Mouse (Mus musculus): Measurements from ENCODE around the gene Trim17. TPM values are rescaled to one million over a fixed set of nuclear protein-coding genes. Genes with fewer than 3 reads are reported as not detected.

The Trim17 gene
- polyA plus RNA-seq (2016; fragmentation: Nextera tagmentation; extraction: Ambion mirVana): 0.25 and 0.26 TPM in 2 replicates

- H3K9me3 ChIP-seq (replicated peaks): no peaks in the 10 kb centered on the region
- peaks cover 46% of the 10 kb centered on the region for H3K27me3 ChIP-seq (ENCODE audit: low read depth, poor library complexity, severe bottlenecking)
- H3K4me3 ChIP-seq: peak within 1 kb of the TSS; percentile 73
- H3K36me3 ChIP-seq: peaks cover 12% of the 10 kb centered on the region
- DNase-seq (ENCODE audit: low spot score): peak; percentile 82
- under 1% methylated on average over 49 of the region's 49 CpGs for WGBS
- H3K27ac ChIP-seq (replicated peaks): peak within 1 kb of the TSS; percentile 93
- H3K4me1 ChIP-seq: peaks cover 58% of the 10 kb centered on the region
Measured at GRCm38 (mm10) chr11:58954420-58955142, at the start of gene Trim17, which contains the start of gene Hist3h2a. Gene Trim17, plus strand, starts transcription at chr11:58954685. Gene Hist3h2a, plus strand, starts transcription at chr11:58954685.

- 41% methylated on average over 6 of the region's 6 CpGs for WGBS
- Histone ChIP-seq H3K27me3 (ENCODE audit: low read depth, poor library complexity, severe bottlenecking) (no peaks in the 10 kb centered on the region), H3K36me3 (peaks cover 22% of the 10 kb centered on the region), H3K4me3 (peak overlapping the region; percentile 84; the same call in 1 of the 2 replicates), H3K4me1 (peaks cover 17% of the 10 kb centered on the region), H3K9me3 (replicated peaks) (no peaks in the 10 kb centered on the region), H3K27ac (replicated peaks) (no peak overlapping the region; the same call in 1 of the 2 replicates)
- peak; percentile 28 for DNase-seq (ENCODE audit: low spot score)
Measured at GRCm38 (mm10) chr11:58904838-58905237, 49.6 kb upstream of the Trim17 start.

GRCm38 (mm10) chr11:58913776-58914175, 40.7 kb upstream of the Trim17 start:
- H3K36me3 ChIP-seq: no peaks in the 10 kb centered on the region
- 0 out of 2 replicates have a peak, but pooled peaks cover 3% of the 10 kb centered on the region for H3K27me3 ChIP-seq (ENCODE audit: low read depth, poor library complexity, severe bottlenecking)
- H3K27ac ChIP-seq (replicated peaks): peak overlapping the region; percentile 76
- DNase-seq (ENCODE audit: low spot score): no peak
- no peak overlapping the region for H3K4me3 ChIP-seq
- H3K4me1 ChIP-seq: peaks cover 6% of the 10 kb centered on the region
- H3K9me3 ChIP-seq (replicated peaks): no peaks in the 10 kb centered on the region
- WGBS: 76% methylated on average over 1 of the region's 1 CpGs

GRCm38 (mm10) chr11:58914461-58915028, 39.9 kb upstream of the Trim17 start:
- no peaks in the 10 kb centered on the region for H3K9me3 ChIP-seq (replicated peaks)
- H3K27ac ChIP-seq (replicated peaks): peak overlapping the region; percentile 76
- peaks cover 6% of the 10 kb centered on the region for H3K4me1 ChIP-seq
- H3K36me3 ChIP-seq: no peaks in the 10 kb centered on the region
- 0 out of 2 replicates have a peak, but pooled peaks cover 6% of the 10 kb centered on the region for H3K27me3 ChIP-seq (ENCODE audit: low read depth, poor library complexity, severe bottlenecking)
- 23% methylated on average over 17 of the region's 17 CpGs for WGBS
- DNase-seq (ENCODE audit: low spot score): peak; percentile 39
- peak overlapping the region; percentile 46 for H3K4me3 ChIP-seq

GRCm38 (mm10) chr11:58916879-58917744, 37.4 kb upstream of the Trim17 start:
- no peak overlapping the region for H3K4me3 ChIP-seq
- H3K36me3 ChIP-seq: no peaks in the 10 kb centered on the region
- peak; percentile 40 for DNase-seq (ENCODE audit: low spot score)
- 0 out of 2 replicates have a peak, but pooled peaks cover 6% of the 10 kb centered on the region for H3K27me3 ChIP-seq (ENCODE audit: low read depth, poor library complexity, severe bottlenecking)
- WGBS: 58% methylated on average over 14 of the region's 14 CpGs
- no peaks in the 10 kb centered on the region for H3K9me3 ChIP-seq (replicated peaks)
- no peak overlapping the region for H3K27ac ChIP-seq (replicated peaks)
- H3K4me1 ChIP-seq: peaks cover 6% of the 10 kb centered on the region

- Histone ChIP-seq H3K4me3 (no peak within 1 kb of the TSS), H3K36me3 (no peaks in the 10 kb centered on the region), H3K27me3 (ENCODE audit: low read depth, poor library complexity, severe bottlenecking) (0 out of 2 replicates have a peak, but pooled peaks cover 6% of the 10 kb centered on the region), H3K27ac (replicated peaks) (no peak within 1 kb of the TSS), H3K9me3 (replicated peaks) (no peaks in the 10 kb centered on the region), H3K4me1 (peaks cover 6% of the 10 kb centered on the region)
- 92% methylated on average over 12 of the region's 12 CpGs for WGBS
- DNase-seq (ENCODE audit: low spot score): no peak
Measured at GRCm38 (mm10) chr11:58917745-58918366, 36.6 kb upstream of the Trim17 start, which contains the start of gene Btnl10. Gene Btnl10, plus strand, starts transcription at chr11:58917908.

GRCm38 (mm10) chr11:58918759-58919158, 35.7 kb upstream of the Trim17 start:
- 83% methylated on average over 5 of the region's 5 CpGs for WGBS
- DNase-seq (ENCODE audit: low spot score): no peak
- H3K4me3 ChIP-seq: no peak overlapping the region
- 0 out of 2 replicates have a peak, but pooled peaks cover 6% of the 10 kb centered on the region for H3K27me3 ChIP-seq (ENCODE audit: low read depth, poor library complexity, severe bottlenecking)
- H3K4me1 ChIP-seq: peaks cover 6% of the 10 kb centered on the region
- H3K9me3 ChIP-seq (replicated peaks): no peaks in the 10 kb centered on the region
- no peak overlapping the region for H3K27ac ChIP-seq (replicated peaks)
- no peaks in the 10 kb centered on the region for H3K36me3 ChIP-seq

GRCm38 (mm10) chr11:58922420-58922819, 32.1 kb upstream of the Trim17 start:
- Histone ChIP-seq H3K36me3 (no peaks in the 10 kb centered on the region), H3K4me1 (no peaks in the 10 kb centered on the region; the same call in 1 of the 2 replicates), H3K27me3 (ENCODE audit: low read depth, poor library complexity, severe bottlenecking) (0 out of 2 replicates have a peak, but pooled peaks cover 6% of the 10 kb centered on the region), H3K27ac (replicated peaks) (no peak overlapping the region), H3K4me3 (no peak overlapping the region), H3K9me3 (replicated peaks) (no peaks in the 10 kb centered on the region)
- WGBS: 87% methylated on average over 9 of the region's 9 CpGs
- no peak for DNase-seq (ENCODE audit: low spot score)

- no peaks in the 10 kb centered on the region for H3K27me3 ChIP-seq (ENCODE audit: low read depth, poor library complexity, severe bottlenecking)
- 74% methylated on average over 2 of the region's 3 CpGs for WGBS
- no peaks in the 10 kb centered on the region for H3K9me3 ChIP-seq (replicated peaks)
- H3K27ac ChIP-seq (replicated peaks): no peak overlapping the region
- no peak overlapping the region for H3K4me3 ChIP-seq
- H3K4me1 ChIP-seq: peaks cover 10% of the 10 kb centered on the region
- H3K36me3 ChIP-seq: peaks cover 9% of the 10 kb centered on the region
- DNase-seq (ENCODE audit: low spot score): no peak
Measured at GRCm38 (mm10) chr11:58926651-58927050, 27.8 kb upstream of the Trim17 start.

GRCm38 (mm10) chr11:58927053-58927452, 27.4 kb upstream of the Trim17 start:
- no peaks in the 10 kb centered on the region for H3K27me3 ChIP-seq (ENCODE audit: low read depth, poor library complexity, severe bottlenecking)
- peaks cover 10% of the 10 kb centered on the region for H3K4me1 ChIP-seq
- peaks cover 13% of the 10 kb centered on the region for H3K36me3 ChIP-seq
- no peak overlapping the region for H3K4me3 ChIP-seq
- 81% methylated on average over 2 of the region's 2 CpGs for WGBS
- DNase-seq (ENCODE audit: low spot score): no peak
- no peaks in the 10 kb centered on the region for H3K9me3 ChIP-seq (replicated peaks)
- H3K27ac ChIP-seq (replicated peaks): no peak overlapping the region

- DNase-seq (ENCODE audit: low spot score): peak; percentile 82
- H3K4me1 ChIP-seq: peaks cover 10% of the 10 kb centered on the region
- H3K9me3 ChIP-seq (replicated peaks): no peaks in the 10 kb centered on the region
- H3K36me3 ChIP-seq: peaks cover 22% of the 10 kb centered on the region
- H3K4me3 ChIP-seq: peak overlapping the region; percentile 31
- WGBS: 36% methylated on average over 20 of the region's 20 CpGs
- H3K27ac ChIP-seq (replicated peaks): peak overlapping the region; percentile 75
- H3K27me3 ChIP-seq (ENCODE audit: low read depth, poor library complexity, severe bottlenecking): no peaks in the 10 kb centered on the region
Measured at GRCm38 (mm10) chr11:58927790-58928651, 26.5 kb upstream of the Trim17 start.

Measured in midbrain, embryonic 10.5 days (tissue).